8 mouse cellular contexts compared by ENCODE assay signal in the genomic region with DNA sequence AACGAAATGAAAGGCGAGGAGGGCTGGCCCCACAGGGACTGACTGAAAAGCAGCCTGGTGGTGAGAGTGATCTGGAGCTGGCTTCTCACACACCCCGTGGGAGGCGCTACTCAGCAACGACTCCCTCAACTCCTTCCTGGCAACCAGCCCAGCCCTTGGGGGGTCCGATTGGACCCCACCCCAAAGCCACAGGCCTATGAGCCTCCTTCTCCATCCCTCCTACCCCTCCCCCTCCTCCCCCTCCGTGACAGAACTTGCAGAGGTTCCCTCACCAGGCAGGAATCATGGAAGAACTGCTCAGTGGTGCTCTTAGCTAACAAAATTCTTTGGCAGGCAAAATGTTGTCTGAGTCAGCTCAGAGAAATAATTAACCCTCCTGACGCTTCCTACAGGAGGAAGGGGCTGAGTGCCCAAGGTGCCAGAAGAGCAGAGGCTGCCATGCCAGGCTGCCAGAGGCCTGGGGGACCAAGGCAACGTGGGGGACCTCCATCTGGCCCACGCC. TPM values are rescaled to one million over a fixed set of nuclear protein-coding genes. Genes with fewer than 3 reads are reported as not detected.
DNase-seq lines count a peak whose midpoint lies in the region; ATAC-seq lines count a peak whose summit lies in the region.

No protein-coding gene starts in this region.

- 0 out of 2 replicates have a peak overlapping the region, but pooled peaks have one; percentile 25 for H3K4me2 ChIP-seq in hindbrain, embryonic 12.5 days (replicated peaks)
- H3K4me2 ChIP-seq in limb, embryonic 12.5 days: peak overlapping the region; percentile 32

- H3K4me3 ChIP-seq in hindbrain, embryonic 12.5 days: no peak overlapping the region
- H3K4me3 ChIP-seq in limb, embryonic 12.5 days (replicated peaks): no peak overlapping the region

- peaks cover 31% of the 10 kb centered on the region for H3K4me1 ChIP-seq in hindbrain, embryonic 12.5 days
- H3K4me1 ChIP-seq in limb, embryonic 12.5 days (replicated peaks): peaks cover 40% of the 10 kb centered on the region

- no peaks in the 10 kb centered on the region for H3K9me3 ChIP-seq in hindbrain, embryonic 12.5 days (replicated peaks)
- H3K9me3 ChIP-seq in limb, embryonic 12.5 days: no peaks in the 10 kb centered on the region

- WGBS in hindbrain, embryonic 12.5 days: 19% methylated on average over 10 of the region's 10 CpGs
- 19% methylated on average over 10 of the region's 10 CpGs for WGBS in limb, embryonic 12.5 days

- peak; percentile 45 to 65 for DNase-seq in cerebellum, postnatal 14 days
- DNase-seq in cerebellum, adult 8-10 months: no peak
- peak; percentile 57 for DNase-seq in retina, postnatal 1 day
- no peak for DNase-seq in retina, embryonic 14.5 days (ENCODE audit: low spot score)
- no peak for DNase-seq in natural killer cell, adult 2 months (ENCODE audit: low spot score in 2 of 2)

- no peak overlapping the region for H3K27ac ChIP-seq in hindbrain, embryonic 12.5 days
- peak overlapping the region; percentile 31; the same call in 1 of the 2 replicates for H3K27ac ChIP-seq in limb, embryonic 12.5 days

- no peaks in the 10 kb centered on the region for H3K36me3 ChIP-seq in hindbrain, embryonic 12.5 days
- no peaks in the 10 kb centered on the region for H3K36me3 ChIP-seq in limb, embryonic 12.5 days

- ATAC-seq in hindbrain, embryonic 12.5 days (ENCODE audit: low FRiP score): peak; percentile 45; the same call in 1 of the 2 replicates
- ATAC-seq in limb, embryonic 12.5 days (ENCODE audit: insufficient number of reproducible peaks, insufficient read depth, low FRiP score, low TSS enrichment, low read depth): no peak
- no peak for ATAC-seq in erythroid progenitor cell, adult 5-6 weeks (replicated peaks; ENCODE audit: low FRiP score, poor library complexity, severe bottlenecking)

- H3K9ac ChIP-seq in hindbrain, embryonic 12.5 days: 0 out of 2 replicates have a peak overlapping the region, but pooled peaks have one; percentile 18
- no peak overlapping the region; the same call in 1 of the 2 replicates for H3K9ac ChIP-seq in limb, embryonic 12.5 days (replicated peaks)

- H3K27me3 ChIP-seq in hindbrain, embryonic 12.5 days: no peaks in the 10 kb centered on the region
- H3K27me3 ChIP-seq in limb, embryonic 12.5 days: no peaks in the 10 kb centered on the region

RNA-seq across cellular contexts. Expression of a gene that starts 29.2 kb away (rescaled TPM):
- polyA plus RNA-seq in hindbrain, embryonic 12.5 days (2016; fragmentation: Nextera tagmentation; extraction: Ambion mirVana): 158 and 167 TPM in 2 replicates
- 176 and 183 TPM in 2 replicates for polyA plus RNA-seq in limb, embryonic 12.5 days (2016; fragmentation: Nextera tagmentation; extraction: Ambion mirVana)
- total RNA-seq in erythroid progenitor cell, adult 5-6 weeks (2015; ENCODE audit: low replicate concordance): 54.5 and 62.7 TPM in 2 replicates
- 24.2 and 58.1 TPM in 2 replicates for total RNA-seq in erythroid progenitor cell, adult 5-6 weeks (2017; ENCODE audit: low replicate concordance)

Comparison
In these comparisons a context has a peak if more than half of its experiments do, and no peak if none do; other contexts are left out.
1. DNase-seq: peak in cerebellum, postnatal 14 days (2 of 2) and retina, postnatal 1 day (single experiment); none in cerebellum, adult 8-10 months (single experiment), retina, embryonic 14.5 days (single experiment) and natural killer cell, adult 2 months (0 of 2).